Mouse (Mus musculus) liver, embryonic 11.5 days (tissue): Measurements from ENCODE around the gene Eps15l1. TPM values are rescaled to one million over a fixed set of nuclear protein-coding genes. Genes with fewer than 3 reads are reported as not detected.

ENCODE experiments used
- ATAC-seq: fragments of 200-750 bp; cut with Nextera tagmentation; replicated peaks from 2 replicates; pipeline ENCODE4 v1.8.0; 2017; ENCODE audit warnings: moderate number of reproducible peaks, mild to moderate bottlenecking, moderate TSS enrichment, moderate library complexity; ENCODE audit not compliant: low FRiP score
- DNase-seq: peaks from one replicate; pipeline ENCODE4 v3.0.0-alpha.2; 2017; ENCODE audit warnings: low spot score
- H3K27ac ChIP-seq: fragments of 300-500 bp; sonication (generic); 2 replicates; pipeline ENCODE4 v1.5.1; 2014; ENCODE audit warnings: mild to moderate bottlenecking, low read depth, low read length, control low read depth
- H3K27me3 ChIP-seq: fragments of 300-500 bp; sonication (generic); replicated peaks from 2 replicates; pipeline ENCODE4 v1.6.1; 2014; ENCODE audit warnings: low read length, mixed read lengths; ENCODE audit not compliant: control insufficient read depth, insufficient read depth
- H3K36me3 ChIP-seq: fragments of 300-500 bp; sonication (generic); 2 replicates; pipeline ENCODE4 v1.6.1; 2014; ENCODE audit warnings: mild to moderate bottlenecking, low read length, moderate library complexity, mixed read lengths; ENCODE audit not compliant: control insufficient read depth, insufficient read depth
- H3K4me1 ChIP-seq: fragments of 300-500 bp; sonication (generic); replicated peaks from 2 replicates; pipeline ENCODE4 v1.6.1; 2014; ENCODE audit warnings: low read length, mixed read lengths; ENCODE audit not compliant: control insufficient read depth, insufficient read depth
- H3K4me2 ChIP-seq: fragments of 300-500 bp; sonication (generic); 2 replicates; pipeline ENCODE4 v1.6.1; 2014; ENCODE audit warnings: mild to moderate bottlenecking, control low read depth, moderate library complexity
- H3K4me3 ChIP-seq: fragments of 300-500 bp; sonication (generic); 2 replicates; pipeline ENCODE4 v1.5.1; 2014; ENCODE audit warnings: low read depth, low read length, control low read depth
- H3K9ac ChIP-seq: fragments of 300-500 bp; sonication (generic); 2 replicates; pipeline ENCODE4 v1.6.1; 2014; ENCODE audit warnings: low read depth, low read length, control low read depth
- H3K9me3 ChIP-seq: fragments of 300-500 bp; sonication (generic); 2 replicates; pipeline ENCODE4 v1.6.1; 2016; ENCODE audit warnings: low read length, inconsistent platforms, mixed read lengths; ENCODE audit not compliant: control insufficient read depth
- WGBS: fragments of 180-500 bp; shearing (Covaris S2); extraction: QIAGEN DNeasy Blood & Tissue Kit; methylation state at CpG from one replicate; pipeline ENCODE4 v1.1.7; 2014; 5-methylcytosine and 5-hydroxymethylcytosine counted together
- polyA plus RNA-seq: library from polyadenylated mRNA; unstranded; fragments of >200 nt; fragmentation: Nextera tagmentation; extraction: Ambion mirVana; gene quantifications from 2 replicates; pipeline ENCODE4 v1.2.1, GENCODE M21; 2014

The Eps15l1 gene
- polyA plus RNA-seq, 1 experiment from 2014 or later = 45.8 TPM

DNA sequence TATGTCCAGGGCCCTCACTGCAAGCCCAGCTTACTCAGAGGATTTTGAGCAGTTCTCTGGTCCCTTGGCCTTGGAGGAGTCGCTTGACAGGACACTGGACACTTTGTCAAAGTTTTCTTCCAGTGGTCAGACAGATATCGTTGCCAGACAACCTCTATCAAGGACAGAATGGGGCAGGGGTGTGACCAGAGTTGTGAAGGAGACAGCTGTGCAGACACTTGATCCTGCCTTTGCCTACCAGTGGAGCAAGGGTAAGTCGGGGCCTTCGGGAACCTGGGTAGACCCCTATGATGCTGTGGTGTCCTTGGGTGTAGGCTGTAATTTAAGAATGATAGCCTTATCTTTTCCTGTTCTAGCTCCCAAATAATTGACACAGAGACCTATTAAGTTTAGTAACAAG is 34.1 kb upstream of the Eps15l1 start:
- H3K36me3 ChIP-seq = peaks cover 29% of the 10 kb centered on the region
- no peak overlapping the region for H3K4me3 ChIP-seq
- H3K4me1 ChIP-seq = peaks cover 6% of the 10 kb centered on the region
- no peak for ATAC-seq
- 81% methylated on average over 4 of the region's 4 CpGs for WGBS
- no peak overlapping the region for H3K27ac ChIP-seq
- DNase-seq = no peak
- H3K9me3 ChIP-seq = 0 out of 2 replicates have a peak, but pooled peaks cover 3% of the 10 kb centered on the region
- H3K9ac ChIP-seq = no peak overlapping the region
- H3K4me2 ChIP-seq = no peak overlapping the region
- H3K27me3 ChIP-seq = no peaks in the 10 kb centered on the region

DNA sequence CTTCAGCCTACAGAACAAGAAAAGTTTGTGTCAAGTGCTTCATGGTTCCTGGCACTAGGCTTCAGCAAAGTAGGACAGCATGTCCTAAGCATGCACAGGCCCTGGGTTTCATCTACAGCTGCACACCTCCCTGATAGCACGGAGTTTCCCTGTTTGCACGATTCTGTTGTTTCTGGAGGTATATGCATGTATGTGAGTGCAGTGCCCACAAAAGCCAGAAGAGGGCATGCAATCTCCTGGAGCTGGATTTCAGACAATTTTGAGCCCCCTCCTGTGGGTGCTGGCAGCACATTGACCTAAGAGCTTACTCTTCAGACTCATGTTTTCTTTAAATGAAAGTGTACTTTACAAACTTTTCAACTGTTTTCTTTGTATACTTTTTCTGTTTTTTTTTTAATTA is 32.6 kb upstream of the Eps15l1 start:
- Histone ChIP-seq H3K4me2 (no peak overlapping the region), H3K4me3 (no peak overlapping the region), H3K27me3 (no peaks in the 10 kb centered on the region), H3K36me3 (peaks cover 26% of the 10 kb centered on the region; the same call in 1 of the 2 replicates), H3K4me1 (peaks cover 6% of the 10 kb centered on the region), H3K9ac (no peak overlapping the region), H3K27ac (no peak overlapping the region), H3K9me3 (0 out of 2 replicates have a peak, but pooled peaks cover 3% of the 10 kb centered on the region)
- ATAC-seq = no peak
- DNase-seq = no peak
- WGBS = 97% methylated on average over 2 of the region's 2 CpGs

DNA sequence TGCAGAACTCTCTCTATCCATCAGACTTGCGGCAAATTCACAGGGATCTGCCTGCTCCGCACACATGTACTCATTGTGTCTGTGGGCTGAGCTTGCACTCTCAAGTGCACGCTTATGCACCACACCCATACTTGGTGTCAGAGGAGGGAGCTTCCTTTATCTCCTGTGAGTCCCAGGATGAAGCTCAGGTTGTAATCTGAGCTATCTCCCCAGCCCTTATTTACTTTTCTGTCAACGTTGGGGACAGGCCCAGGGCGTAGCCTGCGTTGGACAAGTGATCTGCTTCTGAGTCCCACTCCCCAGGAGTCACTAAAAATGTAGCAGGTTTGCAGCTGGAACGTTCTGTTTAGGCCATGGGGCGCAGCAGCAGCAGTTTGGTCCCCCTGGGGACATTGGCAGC is 30.3 kb upstream of the Eps15l1 start:
- peaks cover 32% of the 10 kb centered on the region; the same call in 1 of the 2 replicates for H3K36me3 ChIP-seq

DNA sequence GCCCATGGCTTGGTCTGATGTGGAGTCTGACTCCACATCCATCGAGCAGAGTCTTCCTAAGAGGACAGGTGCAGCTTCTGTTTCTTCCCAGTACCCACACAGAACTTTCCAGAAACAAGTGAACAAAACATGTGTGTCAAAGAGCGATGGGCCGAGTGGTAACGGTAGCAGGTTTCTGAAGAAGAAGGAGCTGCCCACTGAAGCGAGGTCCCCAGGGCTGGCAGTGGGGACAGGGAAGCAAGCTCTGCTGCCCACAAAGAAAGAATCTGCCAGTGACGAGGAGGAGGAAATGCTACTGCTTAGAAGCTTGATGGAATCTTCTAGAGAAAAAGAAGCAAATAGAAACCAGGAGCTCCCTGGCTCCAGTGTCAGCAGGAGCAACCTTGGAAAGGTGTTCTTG is 23.8 kb upstream of the Eps15l1 start:
- Histone ChIP-seq H3K9me3 (no peaks in the 10 kb centered on the region), H3K36me3 (peaks cover 14% of the 10 kb centered on the region; the same call in 1 of the 2 replicates), H3K9ac (no peak overlapping the region), H3K4me1 (no peaks in the 10 kb centered on the region), H3K4me3 (no peak overlapping the region), H3K27ac (no peak overlapping the region), H3K4me2 (no peak overlapping the region), H3K27me3 (no peaks in the 10 kb centered on the region)
- ATAC-seq (no peak), DNase-seq (no peak)
- 92% methylated on average over 6 of the region's 6 CpGs for WGBS

More for the DNA sequence above, 30.3 kb upstream of the Eps15l1 start:
- DNase-seq = no peak
- H3K4me3 ChIP-seq = no peak overlapping the region
- no peak overlapping the region for H3K4me2 ChIP-seq
- no peaks in the 10 kb centered on the region for H3K27me3 ChIP-seq
- H3K4me1 ChIP-seq = peaks cover 6% of the 10 kb centered on the region
- ATAC-seq = peak; percentile 69
- H3K27ac ChIP-seq = no peak overlapping the region
- 0 out of 2 replicates have a peak, but pooled peaks cover 3% of the 10 kb centered on the region for H3K9me3 ChIP-seq
- WGBS = 61% methylated on average over 8 of the region's 8 CpGs
- no peak overlapping the region for H3K9ac ChIP-seq

DNA sequence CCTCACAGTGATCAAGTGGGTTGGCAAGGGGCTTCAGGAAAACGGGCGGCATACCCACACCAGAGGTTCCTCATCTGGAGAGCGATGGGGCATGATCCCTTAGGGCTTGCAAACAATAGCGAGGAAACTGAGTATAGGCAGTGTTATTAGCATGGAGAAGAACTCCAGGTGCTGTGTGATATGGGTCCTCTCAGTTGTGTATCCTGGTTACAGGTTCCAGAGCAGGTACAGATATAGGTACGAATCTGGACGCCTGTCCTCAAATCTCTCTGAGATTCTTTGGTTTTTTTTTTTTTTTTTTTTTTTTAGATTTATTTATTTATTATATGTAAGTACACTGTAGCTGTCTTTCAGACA is 22.7 kb upstream of the Eps15l1 start:
- no peaks in the 10 kb centered on the region for H3K27me3 ChIP-seq
- ATAC-seq (peak; percentile 47), DNase-seq (no peak)
- 36% methylated on average over 6 of the region's 6 CpGs for WGBS
- peak overlapping the region; percentile 60 for H3K4me3 ChIP-seq
- H3K36me3 ChIP-seq = peaks cover 8% of the 10 kb centered on the region; the same call in 1 of the 2 replicates
- H3K4me1 ChIP-seq = no peaks in the 10 kb centered on the region
- H3K27ac ChIP-seq = no peak overlapping the region; the same call in 1 of the 2 replicates
- H3K4me2 ChIP-seq = peak overlapping the region; percentile 88
- no peaks in the 10 kb centered on the region for H3K9me3 ChIP-seq
- peak overlapping the region; percentile 81 for H3K9ac ChIP-seq

DNA sequence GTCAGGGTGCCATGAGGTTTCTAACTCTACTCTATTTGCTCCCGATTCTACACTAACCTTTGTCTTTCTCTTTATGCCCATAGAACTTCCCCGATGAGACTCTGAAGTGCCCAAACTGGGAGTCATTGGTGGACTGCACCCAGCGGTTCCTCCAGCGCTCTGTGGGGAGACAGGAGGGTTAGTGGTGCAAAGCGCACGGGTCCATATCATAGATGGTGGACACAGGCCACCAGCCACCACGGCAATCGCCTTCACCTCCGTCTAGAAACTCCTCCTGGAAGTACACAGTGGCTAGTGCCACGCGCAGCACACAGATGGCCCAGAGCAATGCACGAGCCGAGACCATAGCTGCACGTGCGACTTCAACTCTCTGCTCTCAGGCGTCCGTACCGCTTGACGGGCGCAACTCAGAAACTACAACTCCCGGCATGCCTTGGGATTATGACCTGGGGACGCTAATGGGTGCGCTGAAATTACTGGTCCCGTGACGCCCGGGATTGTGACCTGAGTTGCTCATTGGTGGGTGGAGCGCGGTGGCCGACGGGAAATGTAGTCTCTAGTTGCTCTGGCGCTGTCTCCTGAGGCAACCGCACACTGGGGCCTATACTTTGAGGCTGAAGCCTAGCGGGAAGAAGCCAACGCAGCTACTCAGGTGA is 22.2 kb upstream of the Eps15l1 start, which contains the start of the genes Calr3 and 1700030K09Rik:
TSS of gene Calr3 (minus strand) at position 533 of the 656 bp plus-strand sequence.
TSS of gene 1700030K09Rik (plus strand) at position 543 of the 656 bp plus-strand sequence.
- H3K27me3 ChIP-seq = no peaks in the 10 kb centered on the region
- peak; percentile 98 for ATAC-seq
- 4% methylated on average over 34 of the region's 34 CpGs for WGBS
- H3K9ac ChIP-seq = peak within 1 kb of the TSS; percentile 81
- no peaks in the 10 kb centered on the region for H3K4me1 ChIP-seq
- no peaks in the 10 kb centered on the region for H3K9me3 ChIP-seq
- H3K27ac ChIP-seq = peak within 1 kb of the TSS; percentile 55
- peak within 1 kb of the TSS; percentile 60 for H3K4me3 ChIP-seq
- peak; percentile 96 for DNase-seq
- H3K4me2 ChIP-seq = peak within 1 kb of the TSS; percentile 88
- peaks cover 8% of the 10 kb centered on the region; the same call in 1 of the 2 replicates for H3K36me3 ChIP-seq

DNA sequence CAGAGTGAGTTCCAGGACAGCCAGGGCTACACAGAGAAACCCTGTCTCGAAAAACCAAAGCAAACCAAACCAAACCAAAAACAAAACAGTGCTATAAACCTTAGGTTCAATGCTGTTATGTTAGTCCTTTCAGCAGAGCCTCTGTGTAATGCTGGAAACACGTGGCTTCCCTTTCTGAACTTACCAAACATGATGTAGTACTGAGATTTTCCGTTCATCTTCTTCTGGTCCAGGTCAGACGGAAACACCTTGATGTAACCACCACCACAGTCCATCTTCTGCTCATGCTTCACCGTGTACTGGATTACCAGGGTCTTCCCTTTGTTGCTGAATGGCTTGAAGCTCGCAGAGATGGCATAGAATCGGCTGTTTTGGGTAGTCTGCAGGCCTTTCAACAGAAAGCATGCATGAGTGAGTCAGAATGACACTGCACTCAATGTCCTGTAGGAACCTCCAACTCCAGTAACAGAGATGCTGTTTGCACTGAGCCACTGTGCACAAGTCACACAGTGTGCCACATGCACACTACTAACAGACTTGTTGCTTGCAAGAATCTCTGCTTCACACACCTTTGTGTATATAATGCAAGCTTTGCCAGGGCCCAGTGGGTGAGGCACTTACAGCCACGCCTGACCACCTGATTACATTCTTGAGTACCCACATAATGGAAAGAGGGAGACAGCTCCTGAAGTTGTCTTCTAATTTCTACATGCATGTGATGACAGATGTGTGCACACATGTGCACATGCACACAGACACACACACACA is 17.2 kb upstream of the Eps15l1 start:
- H3K4me1 ChIP-seq = no peaks in the 10 kb centered on the region
- H3K4me2 ChIP-seq = no peak overlapping the region
- H3K27me3 ChIP-seq = no peaks in the 10 kb centered on the region
- no peak overlapping the region for H3K9ac ChIP-seq
- no peaks in the 10 kb centered on the region for H3K36me3 ChIP-seq
- H3K4me3 ChIP-seq = no peak overlapping the region
- H3K27ac ChIP-seq = no peak overlapping the region
- ATAC-seq (no peak), DNase-seq (no peak)
- no peaks in the 10 kb centered on the region for H3K9me3 ChIP-seq
- 75% methylated on average over 8 of the region's 8 CpGs for WGBS

DNA sequence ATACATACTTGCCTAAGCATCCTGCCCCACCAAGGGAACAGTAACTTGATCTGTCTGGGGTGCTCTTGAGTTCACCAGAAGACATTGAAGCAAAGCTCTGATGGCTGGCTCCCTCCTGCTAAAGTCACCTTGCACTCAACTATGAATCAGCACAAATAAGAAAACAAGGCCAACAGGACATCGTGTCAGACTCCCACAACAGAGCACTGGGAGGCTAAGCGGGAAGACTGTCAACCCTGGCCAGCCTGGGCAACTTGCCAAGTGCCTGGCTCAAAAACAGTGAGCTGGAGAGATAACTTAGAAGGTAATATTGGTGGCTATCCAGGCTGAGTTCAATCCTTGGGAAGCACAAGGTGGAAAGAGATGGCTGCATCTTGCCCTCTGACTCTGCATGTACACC is 13.7 kb upstream of the Eps15l1 start:
- Histone ChIP-seq H3K4me1 (no peaks in the 10 kb centered on the region), H3K9ac (no peak overlapping the region), H3K4me2 (no peak overlapping the region), H3K9me3 (no peaks in the 10 kb centered on the region), H3K36me3 (no peaks in the 10 kb centered on the region), H3K4me3 (no peak overlapping the region), H3K27ac (no peak overlapping the region), H3K27me3 (no peaks in the 10 kb centered on the region)
- DNase-seq = no peak
- WGBS = 31% methylated on average over 2 of the region's 2 CpGs
- ATAC-seq = no peak
